Mouse (Mus musculus) adipocyte (in vitro differentiated cells): ENCODE data around the gene Rangap1.
"Not testable (repeated sequence)": the region's sequence is repeated elsewhere in the genome, so short reads cannot be mapped to it uniquely, and the experiment has no call there.

Source experiments
- DNase-seq: peaks from one replicate; pipeline ENCODE4 v3.0.0-alpha.2; 2016; ENCODE audit warnings: low spot score

Rangap1 gene

GRCm38 (mm10) chr15:81739924-81740323, 5.4 kb downstream of the Rangap1 start:
- no peak for DNase-seq

- no peak for DNase-seq
Measured at GRCm38 (mm10) chr15:81739296-81739695, 6.0 kb downstream of the Rangap1 start.

GRCm38 (mm10) chr15:81735075-81735474, 10.3 kb downstream of the Rangap1 start:
- no peak for DNase-seq

GRCm38 (mm10) chr15:81729792-81730635, 15.3 kb downstream of the Rangap1 start:
- peak; percentile 97 for DNase-seq

GRCm38 (mm10) chr15:81729241-81729791, 16.0 kb downstream of the Rangap1 start:
- DNase-seq, result no peak

- DNase-seq, result no peak
Measured at GRCm38 (mm10) chr15:81725965-81726364, 19.4 kb downstream of the Rangap1 start.

- no peak for DNase-seq
Measured at GRCm38 (mm10) chr15:81723653-81724052, 21.7 kb downstream of the Rangap1 start.

GRCm38 (mm10) chr15:81722361-81722760, 23.0 kb downstream of the Rangap1 start:
- no peak for DNase-seq

GRCm38 (mm10) chr15:81719139-81719531, 26.2 kb downstream of the Rangap1 start:
- DNase-seq, result no peak

- DNase-seq, result no peak
Measured at GRCm38 (mm10) chr15:81718336-81719138, 26.8 kb downstream of the Rangap1 start.

- DNase-seq, result no peak
Measured at GRCm38 (mm10) chr15:81713742-81714141, 31.6 kb downstream of the Rangap1 start.

GRCm38 (mm10) chr15:81710801-81711200, 34.5 kb downstream of the Rangap1 start:
- DNase-seq, result no peak

- no peak for DNase-seq
Measured at GRCm38 (mm10) chr15:81709686-81710085, 35.6 kb downstream of the Rangap1 start.

- no peak for DNase-seq
Measured at GRCm38 (mm10) chr15:81708991-81709390, 36.3 kb downstream of the Rangap1 start.

GRCm38 (mm10) chr15:81703094-81703489, 42.2 kb downstream of the Rangap1 start:
- DNase-seq, result no peak

GRCm38 (mm10) chr15:81702306-81703093, 42.8 kb downstream of the Rangap1 start:
- DNase-seq, result peak; percentile 32

GRCm38 (mm10) chr15:81701350-81701749, 44.0 kb downstream of the Rangap1 start:
- not testable (repeated sequence) for DNase-seq

GRCm38 (mm10) chr15:81700601-81701000, 44.7 kb downstream of the Rangap1 start:
- peak; percentile 60 for DNase-seq

- no peak for DNase-seq
Measured at GRCm38 (mm10) chr15:81700161-81700560, 45.2 kb downstream of the Rangap1 start.

GRCm38 (mm10) chr15:81698532-81698931, 46.8 kb downstream of the Rangap1 start:
- peak; percentile 38 for DNase-seq

- peak; percentile 42 for DNase-seq
Measured at GRCm38 (mm10) chr15:81697847-81698246, 47.5 kb downstream of the Rangap1 start.

- DNase-seq, result no peak
Measured at GRCm38 (mm10) chr15:81697175-81697574, 48.2 kb downstream of the Rangap1 start, which contains the start of gene Chadl. Gene Chadl (minus strand): TSS chr15:81697287.
